In the genomic region with DNA sequence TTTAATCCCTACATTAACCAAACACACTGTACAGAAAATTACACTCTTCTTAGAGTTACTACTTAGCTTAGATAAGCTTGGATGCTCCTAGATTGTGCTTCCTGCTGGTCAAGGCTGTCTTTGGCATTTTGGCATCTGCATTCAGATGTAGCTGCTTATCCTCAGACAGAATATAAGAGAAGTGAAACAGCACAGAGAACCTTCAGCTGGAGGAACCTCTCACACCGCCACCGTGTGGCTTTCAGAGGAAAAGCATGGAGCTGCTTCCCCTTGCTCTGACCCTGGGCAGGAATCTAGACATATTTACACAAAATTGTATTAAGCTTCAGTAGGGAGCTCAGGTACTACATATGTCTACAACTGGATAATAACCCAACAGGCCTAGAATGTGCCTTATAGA, we compare ENCODE assay signal across 8 mouse cellular contexts. TPM values are rescaled to one million over a fixed set of nuclear protein-coding genes. Genes with fewer than 3 reads are reported as not detected.
DNase-seq lines count a peak whose midpoint lies in the region; ATAC-seq and TF ChIP-seq lines count a peak whose summit lies in the region.

No protein-coding gene starts in this region.

- no peak overlapping the region for H3K9ac ChIP-seq in kidney, postnatal 0 days (ENCODE audit: low read depth, low read length)
- H3K9ac ChIP-seq in kidney, embryonic 14.5 days (ENCODE audit: low read depth, low read length) = no peak overlapping the region

- no peak overlapping the region for H3K27ac ChIP-seq in kidney, postnatal 0 days
- no peak overlapping the region for H3K27ac ChIP-seq in kidney, embryonic 14.5 days (ENCODE audit: low read depth, low read length)
- no peak overlapping the region for H3K27ac ChIP-seq in bone marrow macrophage, adult 2 months (ENCODE audit: insufficient read depth, low read depth, low read length)
- no peak overlapping the region for H3K27ac ChIP-seq in limb, embryonic 10.5 days

- WGBS in kidney, postnatal 0 days = 0% methylated on average over 2 of the region's 2 CpGs
- WGBS in kidney, embryonic 14.5 days = 0% methylated on average over 2 of the region's 2 CpGs
- 0% methylated on average over 2 of the region's 2 CpGs for whole genome bisulfite sequencing in limb, embryonic 10.5 days

- no peak for ATAC-seq in kidney, postnatal 0 days (replicated peaks; ENCODE audit: low FRiP score, low read depth)
- ATAC-seq in kidney, embryonic 14.5 days (ENCODE audit: low FRiP score, low TSS enrichment) = no peak

- H3K27me3 ChIP-seq in kidney, postnatal 0 days (ENCODE audit: insufficient read depth, low read length) = no peaks in the 10 kb centered on the region
- no peaks in the 10 kb centered on the region for H3K27me3 ChIP-seq in kidney, embryonic 14.5 days (ENCODE audit: control insufficient read depth, insufficient read depth, low read length)
- H3K27me3 ChIP-seq in limb, embryonic 10.5 days (ENCODE audit: low read depth, poor library complexity, severe bottlenecking) = no peaks in the 10 kb centered on the region

- no peak for TF ChIP-seq POLR2A in bone marrow macrophage, adult 2 months (IDR thresholded peaks at IDR 0.05; ENCODE audit: borderline replicate concordance, low read depth, low read length)

- peak; percentile 75 for TF ChIP-seq CTCF in kidney, postnatal 0 days (IDR thresholded peaks at IDR 0.05; ENCODE audit: low read depth)
- peak; percentile 46; the same call in 1 of the 2 replicates for TF ChIP-seq CTCF in bone marrow macrophage, adult 2 months (IDR thresholded peaks at IDR 0.05; ENCODE audit: low read depth, low read length)

- no peaks in the 10 kb centered on the region for H3K36me3 ChIP-seq in kidney, postnatal 0 days (ENCODE audit: insufficient read depth, low read length)
- no peaks in the 10 kb centered on the region for H3K36me3 ChIP-seq in kidney, embryonic 14.5 days (ENCODE audit: control insufficient read depth, insufficient read depth, low read length)
- no peaks in the 10 kb centered on the region for H3K36me3 ChIP-seq in limb, embryonic 10.5 days

- DNase-seq in kidney, postnatal 0 days (ENCODE audit: low spot score) = peak; percentile 78
- peak; percentile 17 for DNase-seq in Muller cell, postnatal 12 days (ENCODE audit: inconsistent ontology term)
- DNase-seq in frontal cortex, postnatal 36 days (ENCODE audit: low spot score in 2 of 2) = peak; percentile 27 to 41
- DNase-seq in limb, embryonic 10.5 days (ENCODE audit: low spot score) = peak; percentile 36
- DNase-seq in right cerebral cortex, adult 2 months (ENCODE audit: low spot score in 2 of 2) = peak; percentile 52 to 55
- no peak for DNase-seq in T-cell, adult 2 months (ENCODE audit: low spot score)

- no peak overlapping the region for H3K4me3 ChIP-seq in kidney, postnatal 0 days (replicated peaks; ENCODE audit: low read depth, low read length)
- H3K4me3 ChIP-seq in kidney, embryonic 14.5 days (ENCODE audit: low read length) = no peak overlapping the region
- H3K4me3 ChIP-seq in bone marrow macrophage, adult 2 months (ENCODE audit: insufficient read depth, low read length) = no peak overlapping the region
- no peak overlapping the region for H3K4me3 ChIP-seq in limb, embryonic 10.5 days

- no peaks in the 10 kb centered on the region for H3K4me1 ChIP-seq in kidney, postnatal 0 days (replicated peaks; ENCODE audit: insufficient read depth, low read length)
- no peaks in the 10 kb centered on the region for H3K4me1 ChIP-seq in kidney, embryonic 14.5 days (ENCODE audit: control insufficient read depth, insufficient read depth, low read length)
- no peaks in the 10 kb centered on the region for H3K4me1 ChIP-seq in bone marrow macrophage, adult 2 months (ENCODE audit: control insufficient read depth, insufficient read depth, low read length)
- H3K4me1 ChIP-seq in limb, embryonic 10.5 days = 0 out of 2 replicates have a peak, but pooled peaks cover 3% of the 10 kb centered on the region

- no peaks in the 10 kb centered on the region for H3K9me3 ChIP-seq in kidney, postnatal 0 days (replicated peaks; ENCODE audit: low read length)
- no peaks in the 10 kb centered on the region for H3K9me3 ChIP-seq in kidney, embryonic 14.5 days (ENCODE audit: control insufficient read depth, low read length)
- H3K9me3 ChIP-seq in limb, embryonic 10.5 days (replicated peaks) = no peaks in the 10 kb centered on the region

- H3K4me2 ChIP-seq in kidney, postnatal 0 days (ENCODE audit: low read length) = no peak overlapping the region
- no peak overlapping the region for H3K4me2 ChIP-seq in kidney, embryonic 14.5 days (replicated peaks; ENCODE audit: low read depth, low read length)

RNA-seq across cellular contexts. Expression of a gene that starts 2.6 kb away (rescaled TPM):
- polyA plus RNA-seq in kidney, postnatal 0 days (2015; fragmentation: Nextera tagmentation; extraction: Ambion mirVana) = not detected in 2 replicates
- polyA plus RNA-seq in kidney, embryonic 14.5 days (2014; fragmentation: Nextera tagmentation; extraction: Ambion mirVana) = not detected in 2 replicates
- not detected in 2 replicates for polyA plus RNA-seq in bone marrow macrophage, adult 2 months (2012; ENCODE audit: insufficient read depth, insufficient read length, missing spikeins)
- polyA plus RNA-seq in limb, embryonic 10.5 days (2016; fragmentation: Nextera tagmentation; extraction: Ambion mirVana) = not detected in 2 replicates

RNA-seq across cellular contexts. Expression of a gene that starts 14.6 kb away (rescaled TPM):
- not detected in 2 replicates for polyA plus RNA-seq in kidney, postnatal 0 days (2015; fragmentation: Nextera tagmentation; extraction: Ambion mirVana)
- not detected in 2 replicates for polyA plus RNA-seq in kidney, embryonic 14.5 days (2014; fragmentation: Nextera tagmentation; extraction: Ambion mirVana)
- polyA plus RNA-seq in bone marrow macrophage, adult 2 months (2012; ENCODE audit: insufficient read depth, insufficient read length, missing spikeins) = not detected in 2 replicates
- polyA plus RNA-seq in limb, embryonic 10.5 days (2016; fragmentation: Nextera tagmentation; extraction: Ambion mirVana) = not detected in 2 replicates

RNA-seq across cellular contexts. Expression of a gene that starts 18.6 kb away (rescaled TPM):
- not detected in 2 replicates for polyA plus RNA-seq in kidney, postnatal 0 days (2015; fragmentation: Nextera tagmentation; extraction: Ambion mirVana)
- not detected in 2 replicates for polyA plus RNA-seq in kidney, embryonic 14.5 days (2014; fragmentation: Nextera tagmentation; extraction: Ambion mirVana)
- polyA plus RNA-seq in bone marrow macrophage, adult 2 months (2012; ENCODE audit: insufficient read depth, insufficient read length, missing spikeins) = not detected in 2 replicates
- not detected in 2 replicates for polyA plus RNA-seq in limb, embryonic 10.5 days (2016; fragmentation: Nextera tagmentation; extraction: Ambion mirVana)

RNA-seq across cellular contexts. Expression of a gene that starts 25.7 kb away (rescaled TPM):
- not detected in 2 replicates for polyA plus RNA-seq in kidney, postnatal 0 days (2015; fragmentation: Nextera tagmentation; extraction: Ambion mirVana)
- not detected in 2 replicates for polyA plus RNA-seq in kidney, embryonic 14.5 days (2014; fragmentation: Nextera tagmentation; extraction: Ambion mirVana)
- not detected in 2 replicates for polyA plus RNA-seq in bone marrow macrophage, adult 2 months (2012; ENCODE audit: insufficient read depth, insufficient read length, missing spikeins)
- not detected in 2 replicates for polyA plus RNA-seq in limb, embryonic 10.5 days (2016; fragmentation: Nextera tagmentation; extraction: Ambion mirVana)

RNA-seq across cellular contexts. Expression of a gene that starts 41.4 kb away (rescaled TPM):
- polyA plus RNA-seq in kidney, postnatal 0 days (2015; fragmentation: Nextera tagmentation; extraction: Ambion mirVana) = not detected in 2 replicates
- not detected in 2 replicates for polyA plus RNA-seq in kidney, embryonic 14.5 days (2014; fragmentation: Nextera tagmentation; extraction: Ambion mirVana)
- polyA plus RNA-seq in bone marrow macrophage, adult 2 months (2012; ENCODE audit: insufficient read depth, insufficient read length, missing spikeins) = not detected in 2 replicates
- polyA plus RNA-seq in limb, embryonic 10.5 days (2016; fragmentation: Nextera tagmentation; extraction: Ambion mirVana) = not detected in 2 replicates
